Mouse (Mus musculus) stomach, postnatal 0 days (tissue): ENCODE data around the gene Jag1. TPM values are rescaled to one million over a fixed set of nuclear protein-coding genes. Genes with fewer than 3 reads are reported as not detected.

Experiments used
- ATAC-seq: fragments of 200-750 bp; cut with Nextera tagmentation; 2 replicates; pipeline ENCODE4 v1.8.0; 2017; ENCODE audit not compliant: low FRiP score, low TSS enrichment
- DNase-seq: peaks from one replicate; pipeline ENCODE4 v3.0.0-alpha.2; 2016; ENCODE audit warnings: low spot score
- H3K27ac ChIP-seq: fragments of 300-500 bp; sonication (generic); replicated peaks from 2 replicates; pipeline ENCODE4 v1.5.1; 2014; ENCODE audit warnings: mild to moderate bottlenecking, control low read depth
- H3K27me3 ChIP-seq: fragments of 300-500 bp; sonication (generic); 2 replicates; pipeline ENCODE4 v1.6.1; 2014; ENCODE audit warnings: low read length; ENCODE audit not compliant: control insufficient read depth, insufficient read depth
- H3K36me3 ChIP-seq: fragments of 300-500 bp; sonication (generic); 2 replicates; pipeline ENCODE4 v1.6.1; 2014; ENCODE audit warnings: low read length, mixed read lengths; ENCODE audit not compliant: control insufficient read depth, insufficient read depth
- H3K4me1 ChIP-seq: fragments of 300-500 bp; sonication (generic); replicated peaks from 2 replicates; pipeline ENCODE4 v1.6.1; 2014; ENCODE audit warnings: antibody characterized with exemption; ENCODE audit not compliant: control insufficient read depth, insufficient read depth
- H3K4me2 ChIP-seq: fragments of 300-500 bp; sonication (generic); replicated peaks from 2 replicates; pipeline ENCODE4 v1.6.1; 2014; ENCODE audit warnings: low read depth, mild to moderate bottlenecking, control low read depth, moderate library complexity
- H3K4me3 ChIP-seq: fragments of 300-500 bp; sonication (generic); 2 replicates; pipeline ENCODE4 v1.5.1; 2014; ENCODE audit warnings: low read depth, low read length, control low read depth
- H3K9ac ChIP-seq: fragments of 300-500 bp; sonication (generic); 2 replicates; pipeline ENCODE4 v1.6.1; 2014; ENCODE audit warnings: mild to moderate bottlenecking, low read length, control low read depth, mixed read lengths
- H3K9me3 ChIP-seq: fragments of 300-500 bp; sonication (generic); 2 replicates; pipeline ENCODE4 v1.6.1; 2016; ENCODE audit warnings: low read length; ENCODE audit not compliant: control insufficient read depth
- CTCF ChIP-seq: IDR thresholded peaks from 2 replicates; pipeline ENCODE4 v1.5.1; 2016; ENCODE audit warnings: antibody characterized with exemption, low read depth, mild to moderate bottlenecking, moderate library complexity
- EP300 ChIP-seq: optimal IDR thresholded peaks from 2 replicates; pipeline ENCODE3; 2016; ENCODE audit warnings: antibody characterized with exemption
- WGBS: fragments of 180-500 bp; shearing (Covaris S2); extraction: QIAGEN DNeasy Blood & Tissue Kit; methylation state at CpG from one replicate; pipeline ENCODE4 v1.1.7; 2014; 5-methylcytosine and 5-hydroxymethylcytosine counted together
- polyA plus RNA-seq: library from polyadenylated mRNA; unstranded; fragments of >200 nt; fragmentation: Nextera tagmentation; extraction: Ambion mirVana; gene quantifications from 2 replicates; pipeline ENCODE4 v1.2.1, GENCODE M21; 2015

The Jag1 gene
- polyA plus RNA-seq, 1 experiment from 2014 or later: 8.2 TPM

DNA sequence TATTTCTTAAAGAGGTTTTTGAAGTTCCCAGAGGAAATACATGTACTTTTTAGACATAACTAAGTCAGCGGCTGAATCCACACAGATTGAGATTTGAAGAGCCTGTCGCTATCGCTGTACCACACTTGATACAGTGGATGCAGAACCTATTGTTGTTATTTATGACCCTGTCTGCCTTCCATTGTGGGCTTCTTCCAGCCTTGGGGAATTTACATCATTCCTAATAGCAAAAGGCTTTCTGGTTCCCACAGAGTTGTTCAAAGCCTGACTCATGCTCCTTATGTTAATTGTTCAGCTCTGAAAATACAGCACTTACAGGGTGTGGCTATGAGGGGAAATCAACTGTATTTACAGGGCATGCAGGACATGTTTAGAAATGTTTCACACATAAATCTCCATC, 51.9 kb downstream of the Jag1 start:
- WGBS: 61% methylated on average over 3 of the region's 3 CpGs
- Histone ChIP-seq H3K36me3 (no peaks in the 10 kb centered on the region), H3K4me2 (no peak overlapping the region), H3K27ac (no peak overlapping the region), H3K9me3 (no peaks in the 10 kb centered on the region), H3K9ac (no peak overlapping the region), H3K27me3 (no peaks in the 10 kb centered on the region), H3K4me3 (no peak overlapping the region), H3K4me1 (no peaks in the 10 kb centered on the region)
- no peak for TF ChIP-seq CTCF
- TF ChIP-seq EP300: no peak
- ATAC-seq (no peak), DNase-seq (no peak)

GRCm38 (mm10) chr2:137063829-137064228, 52.6 kb downstream of the Jag1 start:
- H3K27me3 ChIP-seq: no peaks in the 10 kb centered on the region
- no peaks in the 10 kb centered on the region for H3K9me3 ChIP-seq
- H3K4me1 ChIP-seq: no peaks in the 10 kb centered on the region
- ATAC-seq (no peak), DNase-seq (no peak)
- no peak overlapping the region for H3K9ac ChIP-seq
- H3K27ac ChIP-seq: no peak overlapping the region
- no peak overlapping the region for H3K4me2 ChIP-seq
- H3K36me3 ChIP-seq: no peaks in the 10 kb centered on the region
- 93% methylated on average over 1 of the region's 1 CpGs for WGBS
- TF ChIP-seq CTCF: no peak
- TF ChIP-seq EP300: no peak
- H3K4me3 ChIP-seq: no peak overlapping the region

DNA sequence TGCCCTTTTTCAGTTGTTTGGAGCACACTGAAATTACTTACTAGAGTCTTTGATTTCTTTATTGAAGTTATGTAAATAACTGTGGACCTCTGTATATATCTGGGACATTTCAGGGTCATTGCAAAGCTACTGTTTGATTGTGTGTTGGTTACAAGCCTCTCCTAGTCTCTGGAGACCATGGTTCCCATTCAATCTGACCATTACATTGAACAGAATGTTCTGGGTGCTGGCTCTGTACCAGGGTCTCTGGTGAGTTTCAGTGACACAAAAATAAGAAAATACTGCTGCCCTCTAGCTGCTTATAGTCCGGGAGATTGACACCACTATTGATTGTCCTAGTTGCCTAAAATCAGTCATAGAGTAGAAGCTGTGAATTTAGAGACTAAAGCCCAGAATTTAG, 66.5 kb downstream of the Jag1 start:
- no peaks in the 10 kb centered on the region for H3K9me3 ChIP-seq
- TF ChIP-seq CTCF: no peak
- TF ChIP-seq EP300: no peak
- no peak overlapping the region for H3K9ac ChIP-seq
- 71% methylated on average over 1 of the region's 1 CpGs for WGBS
- no peaks in the 10 kb centered on the region for H3K4me1 ChIP-seq
- no peak for DNase-seq
- H3K4me2 ChIP-seq: no peak overlapping the region
- H3K27ac ChIP-seq: no peak overlapping the region
- no peak for ATAC-seq
- H3K36me3 ChIP-seq: no peaks in the 10 kb centered on the region
- no peak overlapping the region for H3K4me3 ChIP-seq
- H3K27me3 ChIP-seq: no peaks in the 10 kb centered on the region

- no peak for ATAC-seq
- H3K9ac ChIP-seq: no peak overlapping the region
- no peaks in the 10 kb centered on the region for H3K9me3 ChIP-seq
- 0 out of 2 replicates have a peak overlapping the region, but pooled peaks have one; percentile 8 for H3K27ac ChIP-seq
- WGBS: 51% methylated on average over 2 of the region's 2 CpGs
- no peak for DNase-seq
- no peak overlapping the region for H3K4me2 ChIP-seq
- H3K27me3 ChIP-seq: no peaks in the 10 kb centered on the region
- TF ChIP-seq EP300 (no peak), CTCF (no peak)
- no peaks in the 10 kb centered on the region for H3K36me3 ChIP-seq
- H3K4me1 ChIP-seq: no peaks in the 10 kb centered on the region
- no peak overlapping the region for H3K4me3 ChIP-seq
Measured at GRCm38 (mm10) chr2:137049367-137049766, 67.1 kb downstream of the Jag1 start.

DNA sequence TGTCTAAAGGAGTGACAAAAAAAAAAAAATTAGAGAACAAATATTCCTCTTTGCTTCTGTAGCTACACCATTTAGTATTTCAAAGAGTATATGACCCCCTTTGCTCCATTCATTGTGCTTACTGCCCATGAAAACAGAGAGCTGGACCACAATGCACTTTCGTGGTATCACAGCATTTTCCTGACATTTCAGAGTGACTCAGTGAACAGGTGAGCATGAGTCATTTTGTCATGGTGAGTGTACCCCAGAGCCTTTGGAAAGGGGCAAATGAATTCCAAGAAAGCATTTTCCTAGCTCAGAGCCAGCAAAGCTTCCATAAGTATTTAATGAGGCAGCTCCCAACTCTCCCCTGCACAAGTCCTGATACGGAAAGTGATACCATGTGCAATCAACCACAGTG, 72.3 kb downstream of the Jag1 start:
- Histone ChIP-seq H3K4me1 (no peaks in the 10 kb centered on the region), H3K36me3 (no peaks in the 10 kb centered on the region), H3K27ac (no peak overlapping the region), H3K9me3 (no peaks in the 10 kb centered on the region), H3K9ac (no peak overlapping the region), H3K4me3 (no peak overlapping the region), H3K4me2 (no peak overlapping the region), H3K27me3 (no peaks in the 10 kb centered on the region)
- no peak for TF ChIP-seq CTCF
- no peak for TF ChIP-seq EP300
- no peak for DNase-seq
- 87% methylated on average over 2 of the region's 2 CpGs for WGBS
- ATAC-seq: no peak

Other genes with a start within 250 kb of the Jag1 start
- 21.3 and 27.6 TPM in 2 replicates for gene AL731706.2, start 231.0 kb downstream of the Jag1 start, polyA plus RNA-seq
- 2.1 TPM in 2 replicates for gene Slx4ip, start 225.4 kb downstream of the Jag1 start, polyA plus RNA-seq
- 26.3 and 33.2 TPM in 2 replicates for gene AL731706.1, start 225.3 kb downstream of the Jag1 start, polyA plus RNA-seq
- 10.8 and 15.6 TPM in 2 replicates for gene Mkks, start 225.3 kb downstream of the Jag1 start, polyA plus RNA-seq